Mouse (Mus musculus) liver, embryonic 14.5 days (tissue): ENCODE results near the gene Krtap4-7.
"Not testable (repeated sequence)": the region's sequence is repeated elsewhere in the genome, so short reads cannot be mapped to it uniquely, and the experiment has no call there.

ENCODE experiments used
- CTCF ChIP-seq: IDR thresholded peaks from 2 replicates; pipeline ENCODE4 v1.5.1; 2016; ENCODE audit warnings: antibody characterized with exemption, low read depth, control low read depth
- EP300 ChIP-seq: IDR thresholded peaks from 2 replicates; pipeline ENCODE4 v1.6.1; 2016; ENCODE audit warnings: antibody characterized with exemption, low read depth

GRCm38 (mm10) chr11:99658467-99659010 is 14.7 kb upstream of the Krtap4-7 start, which contains the start of gene Gm11563:
- not testable (repeated sequence) for TF ChIP-seq CTCF, EP300
